Mouse (Mus musculus) WW6 (cell line): ENCODE measurements around the gene Dppa2.

Experiments used
- DNase-seq: peaks from one replicate; pipeline ENCODE4 v3.0.0-alpha.2; 2013; ENCODE audit warnings: low read depth, low spot score

Gene Dppa2

DNA sequence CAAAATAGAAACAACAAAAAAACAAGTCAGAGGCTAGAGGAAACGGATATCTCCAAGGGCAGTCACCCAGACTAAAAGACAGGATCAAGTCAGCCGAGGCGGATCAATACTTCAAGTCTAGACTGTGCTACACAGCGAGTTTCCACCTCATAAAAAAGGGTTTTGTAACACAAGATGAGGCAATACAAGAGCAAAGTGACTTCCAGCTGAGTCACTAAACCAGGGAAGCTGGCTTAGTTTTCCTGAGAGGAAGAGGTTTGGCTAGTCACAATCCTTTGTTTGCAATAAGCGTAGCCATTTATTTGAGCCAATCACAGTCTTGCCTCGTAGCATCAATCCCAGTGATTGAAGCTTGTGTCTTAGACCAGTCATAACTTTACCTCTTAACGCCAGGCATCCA is at the start of gene Dppa2:
TSS of gene Dppa2 (plus strand) at position 400 of the 400 bp plus-strand sequence.
- peak; percentile 59 for DNase-seq

DNA sequence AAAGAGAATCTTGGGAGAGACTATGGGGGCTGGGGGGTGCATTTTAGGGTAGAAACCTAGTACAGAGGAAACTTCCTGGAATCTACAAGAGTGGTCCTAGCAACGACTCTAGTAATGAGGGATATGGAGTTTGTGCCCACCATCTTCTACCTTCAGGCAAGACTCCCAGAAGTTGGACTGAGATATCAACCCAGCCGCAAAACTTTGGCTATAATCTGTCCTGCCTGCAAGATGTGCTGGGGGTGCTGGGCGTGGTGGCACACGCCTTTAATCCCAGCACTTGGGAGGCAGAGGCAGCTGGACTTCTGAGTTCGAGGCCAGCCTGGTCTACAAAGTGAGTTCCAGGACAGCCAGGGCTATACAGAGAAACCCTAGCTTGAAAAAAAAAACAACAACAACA is 49.1 kb upstream of the Dppa2 start:
- no peak for DNase-seq

DNA sequence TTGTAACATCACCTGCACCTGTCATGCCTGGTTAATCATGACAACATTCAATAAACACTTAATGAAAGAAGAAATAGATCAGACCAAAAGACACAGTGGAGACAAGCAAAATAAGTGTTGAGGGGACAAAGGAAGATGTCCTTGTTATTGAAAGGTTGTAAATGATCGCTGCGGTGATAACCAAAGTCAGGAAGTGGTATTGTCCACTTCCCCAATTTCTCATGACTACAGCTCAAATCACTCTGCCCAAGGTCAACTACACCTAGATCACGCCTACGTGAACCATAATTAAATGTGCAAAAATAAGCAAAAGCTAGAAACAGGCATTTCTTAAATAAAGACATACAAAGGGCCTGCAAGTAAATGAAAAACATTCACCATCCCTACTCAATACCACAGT is 44.2 kb upstream of the Dppa2 start:
- no peak for DNase-seq

- no peak for DNase-seq
Observed at GRCm38 (mm10) chr16:48262901-48263300, 40.8 kb upstream of the Dppa2 start.

- no peak for DNase-seq
Observed at GRCm38 (mm10) chr16:48265856-48266255, 37.9 kb upstream of the Dppa2 start.

- DNase-seq = no peak
Observed at GRCm38 (mm10) chr16:48276940-48277339, 26.8 kb upstream of the Dppa2 start.

DNA sequence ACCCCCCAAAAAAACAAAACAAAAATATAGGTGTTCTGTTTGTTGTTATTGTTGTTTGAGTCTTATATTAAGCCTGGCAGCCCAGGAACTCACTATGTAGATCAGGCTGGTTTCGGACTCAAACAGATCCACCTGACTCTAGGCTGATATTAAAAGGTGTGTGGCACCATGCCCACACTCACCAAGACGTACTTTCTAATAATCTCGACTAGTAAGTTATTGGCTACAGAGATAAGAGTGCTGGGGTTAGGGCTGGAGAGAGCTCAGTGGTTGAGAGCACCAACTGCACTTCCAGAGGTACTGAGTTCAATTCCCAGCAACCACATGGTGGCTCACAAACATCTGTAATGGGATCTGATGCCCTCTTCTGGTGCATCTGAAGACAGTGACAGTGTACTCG is 22.8 kb upstream of the Dppa2 start:
- DNase-seq = no peak

- no peak for DNase-seq
Observed at GRCm38 (mm10) chr16:48282801-48283200, 20.9 kb upstream of the Dppa2 start.

GRCm38 (mm10) chr16:48283517-48283916 is 20.2 kb upstream of the Dppa2 start, which contains the start of gene Dppa4:
Gene Dppa4 (plus strand): TSS chr16:48283733.
- no peak for DNase-seq

DNA sequence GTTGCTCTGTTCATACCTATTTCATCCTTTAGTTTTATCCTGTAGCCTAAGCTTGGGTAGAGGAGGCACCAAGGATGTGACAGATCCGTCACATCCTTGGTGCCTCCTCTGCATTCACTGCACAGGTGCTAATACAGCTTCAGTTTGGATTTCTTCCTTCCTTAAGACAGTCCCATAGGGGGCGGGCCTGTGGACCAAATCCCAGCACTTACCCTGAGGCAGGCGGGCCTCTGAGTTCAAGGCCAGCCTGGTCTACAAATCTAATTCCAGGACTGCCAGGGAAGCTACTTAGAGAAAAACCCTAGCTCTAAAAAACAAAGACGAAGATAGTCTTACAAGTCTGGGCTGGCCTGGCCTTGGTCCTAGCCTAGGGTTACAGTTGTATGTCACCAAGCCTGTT is 18.2 kb upstream of the Dppa2 start:
- DNase-seq = no peak

- no peak for DNase-seq
Observed at GRCm38 (mm10) chr16:48297384-48298136, 6.1 kb upstream of the Dppa2 start.

- DNase-seq = no peak
Observed at GRCm38 (mm10) chr16:48299884-48300283, 3.8 kb upstream of the Dppa2 start.

- no peak for DNase-seq
Observed at GRCm38 (mm10) chr16:48303983-48304382, 275 bp downstream of the Dppa2 start.

GRCm38 (mm10) chr16:48308916-48309315 is 5.2 kb downstream of the Dppa2 start:
- peak; percentile 74 for DNase-seq

DNA sequence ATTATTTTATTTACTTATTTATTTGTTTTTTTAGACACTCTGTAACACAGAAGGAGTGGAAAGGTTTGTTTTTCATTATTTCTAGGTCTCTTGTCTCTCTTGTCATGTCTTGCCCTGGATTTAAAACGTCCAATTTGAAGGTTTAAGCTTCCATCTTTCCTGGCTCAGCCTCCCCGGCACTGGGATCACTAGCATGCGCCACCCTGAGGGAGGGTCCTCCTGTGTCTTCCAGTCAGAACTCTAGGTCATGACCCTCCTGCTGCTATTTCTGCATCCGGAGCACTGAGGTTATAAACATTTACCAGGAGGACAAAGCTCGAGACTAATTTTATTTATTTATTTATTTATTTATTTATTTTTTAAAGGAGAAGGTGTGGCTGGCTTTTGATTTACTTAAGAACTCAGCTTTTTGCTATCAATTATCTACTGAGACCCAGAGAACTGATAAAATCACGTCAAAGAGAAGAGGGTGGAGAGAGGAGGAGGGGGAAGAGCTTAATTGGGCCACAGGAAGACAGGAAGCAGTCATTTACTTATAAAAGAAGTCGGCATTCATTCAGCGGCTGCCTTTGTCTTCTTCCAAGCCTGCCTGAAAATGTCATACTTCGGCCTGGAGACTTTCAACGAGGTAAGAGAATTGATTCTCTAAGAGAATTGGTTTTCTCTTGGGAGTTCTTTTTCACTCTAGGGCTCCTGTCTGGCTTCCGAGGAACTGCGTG is 6.4 kb downstream of the Dppa2 start:
- no peak for DNase-seq

DNA sequence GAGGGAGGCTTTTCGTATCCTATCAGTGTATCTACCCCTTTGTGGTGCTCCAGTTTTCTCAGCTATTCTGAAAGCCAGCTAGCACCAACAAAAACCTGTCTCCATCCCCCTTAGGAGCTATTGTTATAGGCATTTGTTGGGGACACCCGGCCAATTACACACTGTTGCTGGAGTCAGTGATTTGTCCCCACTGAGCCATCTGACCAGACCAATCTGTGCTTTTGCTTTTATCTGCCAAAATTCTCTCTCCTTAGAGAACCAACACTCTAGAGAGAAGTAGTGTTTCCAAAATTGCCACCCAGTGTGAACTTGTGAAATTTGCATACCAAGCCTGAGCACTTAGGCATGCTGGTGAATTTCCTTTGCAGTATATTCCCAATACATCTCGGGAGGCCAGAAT is 11.6 kb downstream of the Dppa2 start:
- no peak for DNase-seq

DNA sequence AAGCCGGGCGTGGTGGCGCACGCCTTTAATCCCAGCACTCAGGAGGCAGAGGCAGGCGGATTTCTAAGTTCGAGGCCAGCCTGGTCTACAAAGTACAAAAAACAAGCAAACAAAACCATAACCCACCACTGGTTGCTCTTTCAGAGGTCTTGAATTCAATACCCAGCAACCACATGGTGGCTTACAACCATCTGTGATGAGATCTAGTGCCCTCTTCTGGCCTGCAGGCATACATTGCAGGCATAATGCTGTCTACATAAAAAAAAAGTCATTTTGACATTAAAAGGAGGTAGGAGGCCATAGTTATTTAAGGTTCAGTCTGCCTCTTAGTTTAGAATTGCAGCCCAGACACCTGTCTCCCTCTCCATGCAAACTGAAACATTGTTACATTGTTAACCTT is 17.1 kb downstream of the Dppa2 start:
- DNase-seq = no peak

- no peak for DNase-seq
Observed at GRCm38 (mm10) chr16:48323133-48323532, 19.4 kb downstream of the Dppa2 start.

DNA sequence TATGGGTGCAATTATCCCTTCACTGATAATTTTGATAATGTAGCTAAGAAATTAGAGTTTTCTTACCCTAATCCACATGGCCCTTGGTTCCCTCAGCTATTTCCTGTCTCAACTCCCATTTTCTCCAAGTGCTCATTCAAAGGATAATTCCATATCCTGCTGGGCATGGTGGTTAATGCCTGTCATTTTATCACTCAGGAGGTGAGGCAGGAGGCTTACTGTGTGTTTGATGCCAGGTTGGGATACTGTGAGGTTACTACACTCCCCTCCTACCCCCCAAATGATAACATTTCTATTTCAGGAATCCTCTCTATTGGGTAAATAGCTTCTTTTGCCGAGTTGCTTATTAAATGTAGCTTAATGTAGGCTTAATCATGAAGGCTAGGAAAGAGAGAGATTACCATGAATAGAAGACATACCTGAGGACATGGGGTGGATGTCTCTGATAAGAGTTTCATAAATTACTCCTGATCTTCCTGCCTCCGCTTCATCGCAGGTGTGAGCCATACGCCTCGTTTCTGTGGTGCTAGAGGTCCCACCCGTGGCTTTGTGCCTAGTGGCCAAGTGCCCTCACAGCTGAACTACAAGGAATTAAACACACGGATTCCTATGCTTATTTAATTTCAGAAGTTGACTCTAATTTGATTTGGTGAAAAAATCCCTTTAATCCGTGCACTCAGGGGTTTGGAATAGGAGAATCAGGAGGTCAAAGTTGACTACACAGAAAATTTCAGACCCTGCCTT is 20.1 kb downstream of the Dppa2 start:
- DNase-seq = no peak

DNA sequence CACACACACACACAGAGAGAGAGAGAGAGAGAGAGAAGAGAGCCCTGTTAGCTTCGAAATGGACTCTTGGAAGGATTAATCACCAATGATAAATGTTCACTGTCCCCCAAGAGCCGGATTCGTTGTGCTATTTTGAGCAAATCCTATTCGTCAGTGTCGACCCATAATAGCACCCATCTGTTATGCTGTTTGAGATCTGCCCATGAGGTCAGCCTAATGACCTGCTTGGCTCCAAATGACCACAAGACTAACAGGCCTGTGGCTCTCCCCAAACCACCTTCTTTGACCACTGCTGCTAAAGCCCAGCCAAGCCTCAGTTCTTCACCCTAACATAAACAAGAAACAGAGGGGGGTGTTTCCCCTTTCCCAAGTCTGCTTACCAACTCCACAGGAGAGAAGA is 23.2 kb downstream of the Dppa2 start:
- no peak for DNase-seq

DNA sequence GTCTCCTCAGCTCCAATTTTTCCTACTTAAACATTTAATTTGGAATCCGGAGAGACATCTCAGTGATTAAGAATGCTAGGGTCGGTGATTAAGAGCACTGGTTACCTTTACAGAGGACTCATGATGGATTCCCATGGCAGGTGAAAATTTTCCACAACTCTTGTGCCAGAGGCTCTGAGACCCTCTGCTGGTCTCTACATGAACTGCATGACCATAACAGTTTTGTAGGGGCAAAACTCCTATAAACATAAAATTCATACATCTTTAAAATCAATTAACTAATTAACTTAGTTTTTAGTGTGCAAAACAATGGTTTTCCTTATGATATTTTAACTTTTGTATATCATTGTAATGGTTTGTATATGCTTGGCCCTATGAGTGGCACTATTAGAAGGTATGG is 24.7 kb downstream of the Dppa2 start:
- DNase-seq = no peak

DNA sequence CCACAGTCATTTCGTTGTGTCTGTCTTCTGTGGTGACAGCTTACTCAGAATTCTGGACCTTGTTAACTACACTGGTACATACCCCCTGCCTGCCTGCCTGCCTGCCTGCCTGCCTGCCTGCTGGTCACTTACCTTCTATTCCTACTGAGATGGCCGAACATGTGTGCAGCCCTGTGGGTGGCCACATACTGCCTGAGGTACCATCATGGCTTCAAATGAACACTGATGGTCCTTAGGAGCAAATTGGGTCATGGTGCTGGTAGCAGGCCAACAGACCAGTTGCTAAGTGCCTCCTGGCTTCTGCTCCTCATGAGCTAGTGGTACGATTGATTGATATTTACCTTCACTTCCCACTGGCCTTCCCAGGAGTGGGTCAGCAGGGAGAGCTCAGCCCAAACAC is 28.1 kb downstream of the Dppa2 start:
- DNase-seq = no peak
